Mouse (Mus musculus) limb, embryonic 15.5 days (tissue): ENCODE measurements around the gene Dnajc17. TPM values are rescaled to one million over a fixed set of nuclear protein-coding genes. Genes with fewer than 3 reads are reported as not detected.

Source experiments
- ATAC-seq: fragments of 200-750 bp; cut with Nextera tagmentation; 2 replicates; pipeline ENCODE4 v1.8.0; 2017; ENCODE audit warnings: low read depth, moderate TSS enrichment; ENCODE audit not compliant: insufficient number of reproducible peaks, low FRiP score, low TSS enrichment
- H3K27ac ChIP-seq: fragments of 300-500 bp; sonication (generic); 2 replicates; pipeline ENCODE4 v1.5.1; 2015; ENCODE audit warnings: moderate library complexity, mild to moderate bottlenecking, inconsistent platforms
- H3K27me3 ChIP-seq: fragments of 300-500 bp; sonication (generic); 2 replicates; pipeline ENCODE4 v1.6.1; 2015; ENCODE audit warnings: inconsistent platforms
- H3K36me3 ChIP-seq: fragments of 300-500 bp; sonication (generic); 2 replicates; pipeline ENCODE4 v1.6.1; 2015; ENCODE audit warnings: inconsistent platforms
- H3K4me1 ChIP-seq: fragments of 300-500 bp; sonication (generic); 2 replicates; pipeline ENCODE4 v1.6.1; 2015; ENCODE audit warnings: inconsistent platforms
- H3K4me2 ChIP-seq: fragments of 300-500 bp; sonication (generic); 2 replicates; pipeline ENCODE4 v1.6.1; 2015; ENCODE audit warnings: mild to moderate bottlenecking, inconsistent platforms
- H3K4me3 ChIP-seq: fragments of 300-500 bp; sonication (generic); 2 replicates; pipeline ENCODE4 v1.5.1; 2015; ENCODE audit warnings: mild to moderate bottlenecking, inconsistent platforms
- H3K9ac ChIP-seq: fragments of 300-500 bp; sonication (generic); 2 replicates; pipeline ENCODE4 v1.6.1; 2015; ENCODE audit warnings: inconsistent platforms
- H3K9me3 ChIP-seq: fragments of 300-500 bp; sonication (generic); 2 replicates; pipeline ENCODE4 v1.6.1; 2016; ENCODE audit warnings: inconsistent platforms
- WGBS: fragments of 180-500 bp; shearing (Covaris S2); methylation state at CpG from one replicate; pipeline ENCODE4 v1.1.7; 2015; 5-methylcytosine and 5-hydroxymethylcytosine counted together
- polyA plus RNA-seq: library from polyadenylated mRNA; unstranded; fragments of >200 nt; fragmentation: Nextera tagmentation; extraction: Ambion mirVana; gene quantifications from 2 replicates; pipeline ENCODE4 v1.2.1, GENCODE M21; 2015

The Dnajc17 gene
- polyA plus RNA-seq, 1 experiment from 2014 or later = 18.5 TPM

DNA sequence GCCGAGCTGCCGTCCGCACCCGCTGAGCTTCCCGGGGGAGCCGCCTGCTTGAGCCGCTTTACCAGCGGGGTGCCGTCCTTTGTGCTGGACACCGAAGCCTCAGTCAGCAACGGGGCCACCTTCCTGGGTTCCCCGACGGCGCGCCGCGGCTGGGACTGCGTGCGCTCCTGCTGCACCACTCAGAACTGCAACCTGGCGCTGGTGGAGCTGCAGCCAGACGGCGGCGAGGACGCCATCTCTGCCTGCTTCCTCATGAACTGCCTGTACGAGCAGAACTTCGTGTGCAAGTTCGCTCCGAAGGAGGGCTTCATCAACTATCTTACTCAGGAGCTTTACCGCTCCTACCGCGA lies 29.3 kb upstream of the Dnajc17 start:
- no peaks in the 10 kb centered on the region for H3K36me3 ChIP-seq
- no peak for ATAC-seq
- 2% methylated on average over 31 of the region's 31 CpGs for WGBS
- peak overlapping the region; percentile 51 for H3K4me3 ChIP-seq
- H3K4me2 ChIP-seq = peak overlapping the region; percentile 89
- H3K9me3 ChIP-seq = no peaks in the 10 kb centered on the region
- peaks cover 12% of the 10 kb centered on the region for H3K4me1 ChIP-seq
- 0 out of 2 replicates have a peak overlapping the region, but pooled peaks have one; percentile 8 for H3K9ac ChIP-seq
- peak overlapping the region; percentile 70; the same call in 1 of the 2 replicates for H3K27ac ChIP-seq
- peaks cover 68% of the 10 kb centered on the region for H3K27me3 ChIP-seq

DNA sequence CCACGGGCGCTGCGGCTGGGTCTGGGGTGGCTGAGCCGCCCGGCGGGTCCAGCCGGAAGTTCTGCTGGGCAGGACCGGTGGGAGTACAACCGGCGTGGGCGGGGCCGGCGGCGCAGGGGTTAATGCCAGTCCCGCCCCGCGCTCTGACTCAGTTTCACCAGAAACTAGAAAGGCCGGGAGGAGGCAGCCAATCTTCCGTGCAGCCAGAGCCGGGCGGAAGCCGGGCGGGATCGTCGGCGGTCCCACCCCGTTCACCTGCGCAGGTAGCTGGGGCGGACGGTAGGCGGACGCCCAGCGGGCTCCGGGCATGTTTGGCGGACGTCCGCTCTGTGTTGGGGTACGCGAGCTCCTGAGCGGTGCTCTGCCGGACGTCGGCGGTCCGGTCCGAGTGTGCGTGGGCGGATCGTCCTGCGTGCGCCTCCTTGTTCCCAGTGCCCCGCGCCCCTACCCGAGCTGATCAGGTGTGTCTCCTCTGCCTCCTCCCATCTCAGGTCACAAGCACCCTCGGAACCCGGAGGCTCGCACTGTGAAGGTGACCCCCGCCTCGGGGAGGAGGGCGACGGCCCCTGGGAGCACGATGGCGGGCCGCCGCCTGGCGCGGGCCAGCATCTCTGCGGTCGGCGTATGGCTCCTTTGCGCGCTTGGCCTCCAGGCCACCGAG lies 28.7 kb upstream of the Dnajc17 start, which contains the start of gene Spint1:
Spint1 (plus strand) TSS at position 153 of the 661 bp plus-strand sequence.
- WGBS = under 1% methylated on average over 73 of the region's 73 CpGs
- H3K4me3 ChIP-seq = peak within 1 kb of the TSS; percentile 51
- peaks cover 68% of the 10 kb centered on the region for H3K27me3 ChIP-seq
- H3K9ac ChIP-seq = 0 out of 2 replicates have a peak within 1 kb of the TSS, but pooled peaks have one; percentile 8
- no peaks in the 10 kb centered on the region for H3K9me3 ChIP-seq
- peak within 1 kb of the TSS; percentile 89 for H3K4me2 ChIP-seq
- peak within 1 kb of the TSS; percentile 70 for H3K27ac ChIP-seq
- H3K4me1 ChIP-seq = peaks cover 12% of the 10 kb centered on the region
- 0 out of 2 replicates have a peak, but pooled peaks have one; percentile 44 for ATAC-seq
- H3K36me3 ChIP-seq = no peaks in the 10 kb centered on the region

DNA sequence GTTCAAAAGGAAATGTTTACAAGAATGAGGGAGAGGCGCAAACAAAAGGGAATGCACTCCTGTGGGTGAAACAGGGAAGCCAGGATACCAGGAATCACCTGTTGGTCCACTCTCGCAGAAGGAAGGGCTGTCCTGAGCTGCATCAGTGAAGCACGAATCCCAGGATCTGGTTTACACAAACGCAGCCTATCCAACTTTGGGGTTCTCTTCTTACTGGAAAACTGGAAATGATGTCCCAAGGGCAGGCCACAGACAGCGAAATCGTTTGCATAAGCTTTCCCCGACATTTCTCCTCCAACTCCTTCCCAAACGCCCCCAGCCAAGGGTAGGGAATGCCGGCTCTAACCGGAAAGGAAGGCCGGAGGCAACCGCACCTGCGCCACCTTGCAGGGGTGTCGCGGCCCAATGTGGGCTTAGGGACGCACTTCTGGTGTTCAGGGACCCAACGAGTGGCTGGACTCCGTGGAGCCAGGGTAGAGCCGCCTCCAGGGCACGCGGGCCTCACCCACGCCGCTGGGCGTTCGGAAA lies 28.2 kb upstream of the Dnajc17 start:
- H3K36me3 ChIP-seq = no peaks in the 10 kb centered on the region
- H3K9ac ChIP-seq = 0 out of 2 replicates have a peak overlapping the region, but pooled peaks have one; percentile 8
- H3K27me3 ChIP-seq = peaks cover 68% of the 10 kb centered on the region
- no peaks in the 10 kb centered on the region for H3K9me3 ChIP-seq
- peaks cover 12% of the 10 kb centered on the region for H3K4me1 ChIP-seq
- H3K4me3 ChIP-seq = peak overlapping the region; percentile 51
- H3K4me2 ChIP-seq = peak overlapping the region; percentile 89
- H3K27ac ChIP-seq = peak overlapping the region; percentile 70
- 9% methylated on average over 25 of the region's 25 CpGs for WGBS
- no peak for ATAC-seq

DNA sequence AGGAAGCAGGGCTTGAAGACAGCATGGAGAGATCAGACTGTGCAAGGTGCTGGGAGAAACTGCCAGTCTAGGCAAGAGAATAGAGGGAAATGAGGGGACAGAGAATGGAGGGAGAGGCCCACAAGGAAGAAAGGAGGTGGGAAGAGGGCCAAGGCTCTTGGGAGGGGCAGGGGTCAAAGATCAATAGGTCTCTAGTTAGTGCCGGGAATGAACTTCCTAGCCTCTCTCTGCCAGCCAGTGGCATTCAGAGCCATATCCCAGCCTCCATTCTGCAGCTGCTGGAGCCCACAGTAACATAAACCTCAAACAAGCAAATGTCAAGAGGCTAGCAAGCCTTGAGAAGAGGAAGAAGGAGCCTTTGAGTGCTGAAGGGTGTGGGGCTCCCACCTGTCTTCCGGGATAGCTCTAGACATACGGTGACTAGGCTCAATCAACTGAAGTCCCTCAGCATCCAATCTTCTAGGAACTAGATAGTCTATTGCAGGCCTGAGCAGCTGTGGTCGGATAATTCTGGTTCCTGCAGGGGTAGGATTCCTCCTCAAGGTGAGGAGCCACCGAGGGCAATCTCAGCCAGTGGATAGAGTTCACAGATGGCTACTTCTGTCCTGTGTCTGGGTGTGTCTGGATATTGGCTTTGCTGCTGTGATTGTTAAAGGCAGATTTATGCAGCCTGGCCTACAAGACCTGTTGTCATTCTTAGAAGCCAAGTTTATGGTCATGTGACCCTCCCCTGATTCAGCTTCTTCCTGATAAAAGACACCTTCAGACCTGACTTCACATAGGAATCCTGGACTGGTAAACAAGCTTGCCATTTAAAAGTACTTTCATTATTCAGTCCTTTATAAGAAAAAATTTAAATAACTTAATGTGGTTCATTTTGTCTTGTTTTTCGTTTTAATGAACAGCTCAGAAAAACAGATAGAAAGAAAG lies 21.4 kb upstream of the Dnajc17 start, which contains the start of gene Ppp1r14d:
Ppp1r14d (minus strand) TSS at position 132 of the 930 bp plus-strand sequence.
- no peak within 1 kb of the TSS for H3K4me3 ChIP-seq
- H3K4me2 ChIP-seq = no peak within 1 kb of the TSS
- H3K4me1 ChIP-seq = no peaks in the 10 kb centered on the region
- H3K27ac ChIP-seq = no peak within 1 kb of the TSS
- no peaks in the 10 kb centered on the region for H3K36me3 ChIP-seq
- WGBS = 56% methylated on average over 6 of the region's 6 CpGs
- peaks cover 15% of the 10 kb centered on the region for H3K27me3 ChIP-seq
- no peak within 1 kb of the TSS for H3K9ac ChIP-seq
- no peaks in the 10 kb centered on the region for H3K9me3 ChIP-seq
- no peak for ATAC-seq

DNA sequence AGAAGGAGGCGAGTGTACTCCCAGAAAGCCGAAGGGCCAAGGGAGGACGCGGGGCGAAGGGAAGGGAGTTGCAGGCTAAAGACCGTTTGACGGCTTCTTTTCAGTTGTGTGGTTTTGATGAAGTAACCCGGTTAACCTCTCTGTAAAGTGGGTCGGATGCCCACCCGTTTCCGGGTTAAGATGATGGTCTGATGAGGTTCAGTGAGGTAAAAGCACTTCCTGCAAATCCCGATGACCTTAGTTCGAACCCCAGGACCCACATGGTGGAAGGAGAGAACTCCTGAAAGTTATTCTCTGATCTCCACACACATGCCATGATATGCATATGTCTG lies 547 bp upstream of the Dnajc17 start:
- Histone ChIP-seq H3K9me3 (no peaks in the 10 kb centered on the region), H3K4me2 (peak overlapping the region; percentile 62), H3K36me3 (peaks cover 34% of the 10 kb centered on the region), H3K27ac (peak overlapping the region; percentile 63; the same call in 1 of the 2 replicates), H3K9ac (peak overlapping the region; percentile 76), H3K4me3 (peak overlapping the region; percentile 81), H3K27me3 (no peaks in the 10 kb centered on the region), H3K4me1 (peaks cover 12% of the 10 kb centered on the region)
- under 1% methylated on average over 13 of the region's 13 CpGs for WGBS
- no peak for ATAC-seq

DNA sequence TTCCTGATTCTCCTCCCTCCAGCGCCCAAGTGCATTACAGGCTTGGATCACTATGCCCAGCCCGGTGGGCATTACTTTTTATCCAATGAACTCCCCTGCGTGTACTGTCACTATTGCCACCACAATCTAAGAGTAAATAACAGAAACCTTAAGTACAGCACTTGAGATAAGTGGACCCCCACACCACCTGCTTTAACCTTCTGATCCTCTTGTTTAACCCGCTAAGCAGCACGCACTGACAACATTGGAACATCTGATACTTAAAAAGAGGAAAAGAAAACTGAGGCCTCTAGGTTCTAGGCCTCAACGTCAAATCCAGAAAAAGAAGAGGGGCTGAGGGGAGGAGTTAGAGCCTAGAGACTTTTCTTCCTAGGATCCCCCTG lies 643 bp downstream of the Dnajc17 start:
- peak overlapping the region; percentile 81 for H3K4me3 ChIP-seq
- no peaks in the 10 kb centered on the region for H3K9me3 ChIP-seq
- peak overlapping the region; percentile 48 for H3K9ac ChIP-seq
- peak overlapping the region; percentile 93 for H3K27ac ChIP-seq
- peaks cover 27% of the 10 kb centered on the region for H3K36me3 ChIP-seq
- no peak for ATAC-seq
- H3K4me1 ChIP-seq = peaks cover 12% of the 10 kb centered on the region
- WGBS = 18% methylated on average over 6 of the region's 6 CpGs
- no peaks in the 10 kb centered on the region for H3K27me3 ChIP-seq
- H3K4me2 ChIP-seq = peak overlapping the region; percentile 62

DNA sequence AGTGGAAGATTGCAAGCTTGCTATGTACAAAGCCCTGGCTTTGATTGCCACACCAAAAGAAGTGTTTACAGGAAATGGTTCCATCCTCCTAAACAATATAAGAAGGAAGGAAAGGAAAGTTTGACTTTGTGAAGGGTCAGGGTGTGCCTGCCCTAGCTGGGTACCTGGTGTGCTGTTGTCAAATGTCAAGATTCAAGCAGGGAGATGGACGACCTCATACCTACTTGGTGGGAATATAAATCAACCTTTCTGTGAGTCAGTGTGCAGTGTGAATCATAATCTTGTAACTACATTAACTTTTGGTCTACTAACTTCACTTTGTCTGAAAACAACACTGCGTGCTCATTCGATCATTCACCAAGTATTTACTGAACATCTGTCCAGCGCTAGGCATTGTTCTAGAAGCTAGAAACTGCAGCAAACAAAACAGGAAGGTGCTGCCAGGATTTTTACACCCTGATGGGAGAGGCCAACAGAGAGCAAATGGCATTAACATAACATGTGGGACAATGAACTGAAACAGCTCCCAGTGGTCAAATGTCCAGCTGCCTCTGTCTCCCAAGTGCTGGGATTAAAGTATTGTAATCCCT lies 4.6 kb downstream of the Dnajc17 start:
- H3K27me3 ChIP-seq = no peaks in the 10 kb centered on the region
- no peaks in the 10 kb centered on the region for H3K9me3 ChIP-seq
- H3K4me2 ChIP-seq = no peak overlapping the region
- no peak overlapping the region for H3K4me3 ChIP-seq
- ATAC-seq = no peak
- no peak overlapping the region for H3K27ac ChIP-seq
- H3K4me1 ChIP-seq = peaks cover 10% of the 10 kb centered on the region
- no peaks in the 10 kb centered on the region for H3K36me3 ChIP-seq
- WGBS = 65% methylated on average over 4 of the region's 4 CpGs
- H3K9ac ChIP-seq = no peak overlapping the region

DNA sequence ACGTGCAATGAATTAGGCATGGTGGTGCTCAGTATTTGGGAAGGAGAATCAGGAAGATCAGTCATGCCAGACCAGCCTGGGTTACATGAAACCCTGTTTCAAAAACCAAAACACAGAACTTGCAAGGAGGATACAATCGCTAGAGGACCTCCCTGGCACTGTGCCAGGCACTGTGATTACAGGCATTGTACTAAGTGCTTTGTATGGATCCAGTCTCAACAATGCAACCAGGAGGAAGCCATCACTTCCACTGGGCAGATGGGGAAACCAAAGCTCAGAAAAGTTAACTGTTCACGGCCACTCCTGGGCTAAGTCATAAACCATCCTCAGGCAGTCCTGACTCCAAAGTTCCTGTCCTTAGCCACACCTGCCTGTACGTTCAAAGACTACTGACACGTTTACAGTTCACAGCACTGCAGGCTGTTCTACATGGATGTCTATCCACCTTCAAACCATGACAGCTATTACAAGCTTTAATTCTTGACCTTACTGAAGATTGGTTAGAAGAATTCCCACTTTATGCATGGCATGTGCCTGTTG lies 5.6 kb downstream of the Dnajc17 start:
- Histone ChIP-seq H3K27ac (peak overlapping the region; percentile 57), H3K4me1 (peaks cover 17% of the 10 kb centered on the region), H3K4me2 (no peak overlapping the region), H3K4me3 (no peak overlapping the region), H3K9ac (no peak overlapping the region), H3K9me3 (no peaks in the 10 kb centered on the region), H3K36me3 (no peaks in the 10 kb centered on the region), H3K27me3 (no peaks in the 10 kb centered on the region)
- no peak for ATAC-seq
- WGBS = 47% methylated on average over 5 of the region's 5 CpGs

DNA sequence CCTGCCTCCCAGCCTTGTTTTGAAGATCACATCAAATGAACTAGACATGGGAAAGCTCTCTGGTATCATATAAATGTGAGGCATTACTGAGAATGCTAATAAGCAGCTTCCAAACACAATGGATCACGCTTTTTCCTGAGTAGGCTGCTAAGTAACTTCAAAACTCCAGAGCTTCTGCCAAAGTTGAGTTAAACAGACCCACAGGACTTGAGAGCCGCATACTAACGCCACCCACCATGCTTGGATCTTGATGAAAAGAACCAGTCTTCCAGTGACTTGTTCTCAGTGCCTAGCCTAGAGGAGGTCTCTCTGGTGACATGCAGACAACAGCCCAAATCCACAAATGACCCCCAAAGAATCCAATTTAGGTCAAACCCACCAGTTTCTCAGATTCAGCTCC lies 9.7 kb downstream of the Dnajc17 start:
- H3K9ac ChIP-seq = no peak overlapping the region
- WGBS = 39% methylated on average over 3 of the region's 3 CpGs
- 0 out of 2 replicates have a peak overlapping the region, but pooled peaks have one; percentile 19 for H3K27ac ChIP-seq
- H3K4me1 ChIP-seq = peaks cover 25% of the 10 kb centered on the region
- no peak overlapping the region for H3K4me2 ChIP-seq
- no peak overlapping the region for H3K4me3 ChIP-seq
- no peaks in the 10 kb centered on the region for H3K9me3 ChIP-seq
- H3K27me3 ChIP-seq = no peaks in the 10 kb centered on the region
- no peak for ATAC-seq
- H3K36me3 ChIP-seq = no peaks in the 10 kb centered on the region

DNA sequence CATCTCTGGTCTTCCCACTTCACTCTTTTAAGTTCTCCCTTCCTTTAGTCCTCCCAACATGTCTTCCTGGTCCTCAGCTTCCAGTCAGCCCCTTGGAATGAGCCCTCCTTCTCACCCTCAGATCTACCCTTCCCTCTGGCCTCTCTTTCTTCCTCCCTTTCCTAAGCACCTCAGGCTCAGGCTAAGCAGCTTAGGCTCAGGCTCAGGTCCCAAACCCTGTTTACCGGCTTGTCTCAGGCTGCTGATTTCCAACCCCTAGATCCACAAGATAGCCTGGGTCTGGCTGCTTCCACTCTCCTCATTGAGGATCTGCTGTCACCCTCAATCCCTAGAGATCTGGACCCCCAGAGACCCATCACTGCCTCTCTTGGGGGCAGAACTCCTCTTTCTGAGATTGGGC lies 10.5 kb downstream of the Dnajc17 start:
- no peak overlapping the region for H3K4me2 ChIP-seq
- no peak for ATAC-seq
- no peaks in the 10 kb centered on the region for H3K9me3 ChIP-seq
- peaks cover 25% of the 10 kb centered on the region for H3K4me1 ChIP-seq
- H3K27ac ChIP-seq = no peak overlapping the region
- no peaks in the 10 kb centered on the region for H3K27me3 ChIP-seq
- WGBS = 52% methylated on average over 1 of the region's 1 CpGs
- no peaks in the 10 kb centered on the region for H3K36me3 ChIP-seq
- H3K4me3 ChIP-seq = no peak overlapping the region
- H3K9ac ChIP-seq = no peak overlapping the region

DNA sequence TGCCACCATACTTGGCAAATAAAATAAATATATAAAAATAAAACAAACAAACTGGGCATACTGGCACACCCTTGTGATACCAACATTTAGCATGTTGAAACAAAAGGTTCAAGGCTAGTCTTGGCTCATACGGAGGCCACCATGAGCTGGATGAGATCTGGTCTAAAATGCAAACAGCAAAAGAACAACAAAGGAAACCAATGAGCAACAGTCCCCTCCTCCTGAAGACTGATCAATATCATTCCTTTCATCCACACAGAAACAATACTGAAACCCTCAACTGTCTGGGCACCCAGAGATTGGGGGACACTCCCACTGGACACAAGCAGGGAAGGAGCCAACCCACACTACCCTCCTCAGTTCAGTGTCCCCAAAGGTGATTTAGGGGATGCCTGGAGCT lies 11.1 kb downstream of the Dnajc17 start:
- ATAC-seq = no peak
- H3K36me3 ChIP-seq = no peaks in the 10 kb centered on the region
- no peak overlapping the region for H3K4me2 ChIP-seq
- H3K4me1 ChIP-seq = peaks cover 25% of the 10 kb centered on the region
- no peak overlapping the region for H3K4me3 ChIP-seq
- WGBS = 79% methylated on average over 1 of the region's 1 CpGs
- H3K27ac ChIP-seq = no peak overlapping the region
- H3K9ac ChIP-seq = no peak overlapping the region
- H3K9me3 ChIP-seq = no peaks in the 10 kb centered on the region
- H3K27me3 ChIP-seq = no peaks in the 10 kb centered on the region
